Mouse (Mus musculus) testis, postnatal 14 days (tissue): ENCODE results near the gene Sh3rf1.

Experiments used
- DNase-seq: peaks from one replicate; pipeline ENCODE4 v3.0.0; 2021; ENCODE audit warnings: low spot score

Sh3rf1 gene

GRCm38 (mm10) chr8:61425125-61425524, 201.5 kb downstream of the Sh3rf1 start:
- no peak for DNase-seq

GRCm38 (mm10) chr8:61426072-61426471, 202.4 kb downstream of the Sh3rf1 start:
- no peak for DNase-seq

GRCm38 (mm10) chr8:61426671-61427070, 203.0 kb downstream of the Sh3rf1 start:
- DNase-seq, result no peak

GRCm38 (mm10) chr8:61427916-61428681, 204.4 kb downstream of the Sh3rf1 start:
- no peak for DNase-seq

GRCm38 (mm10) chr8:61428821-61429482, 205.3 kb downstream of the Sh3rf1 start:
- DNase-seq, result no peak

- DNase-seq, result no peak
Measured at GRCm38 (mm10) chr8:61435481-61435880, 211.8 kb downstream of the Sh3rf1 start.

- no peak for DNase-seq
Measured at GRCm38 (mm10) chr8:61436147-61436546, 212.5 kb downstream of the Sh3rf1 start.

- DNase-seq, result no peak
Measured at GRCm38 (mm10) chr8:61436586-61437304, 213.1 kb downstream of the Sh3rf1 start.

- DNase-seq, result no peak
Measured at GRCm38 (mm10) chr8:61437305-61437605, 213.6 kb downstream of the Sh3rf1 start.

GRCm38 (mm10) chr8:61442988-61443387, 219.3 kb downstream of the Sh3rf1 start:
- DNase-seq, result no peak

GRCm38 (mm10) chr8:61444358-61444757, 220.7 kb downstream of the Sh3rf1 start:
- no peak for DNase-seq
